Mouse (Mus musculus) kidney, adult 2 months (tissue): ENCODE data around the gene Rnase13. TPM values are rescaled to one million over a fixed set of nuclear protein-coding genes. Genes with fewer than 3 reads are reported as not detected.
A peak's percentile ranks its signal among the peaks of the same experiment; 100 is the strongest.

Experiments used
- DNase-seq: peaks from one replicate; pipeline ENCODE4 v3.0.0; 2021
- H3K27ac ChIP-seq: fragments of 200-500 bp; 2 replicates; pipeline ENCODE4 v1.5.1; 2012; ENCODE audit warnings: low read depth, low read length, control low read depth, inconsistent platforms; ENCODE audit not compliant: insufficient read depth
- H3K27me3 ChIP-seq: fragments of 200-500 bp; replicated peaks from 2 replicates; pipeline ENCODE4 v1.6.1; 2012; ENCODE audit warnings: mild to moderate bottlenecking, moderate library complexity, low read length, inconsistent platforms; ENCODE audit not compliant: control insufficient read depth, insufficient read depth
- H3K36me3 ChIP-seq: fragments of 200-500 bp; 2 replicates; pipeline ENCODE4 v1.6.1; 2012; ENCODE audit warnings: mild to moderate bottlenecking, moderate library complexity, low read length, inconsistent platforms; ENCODE audit not compliant: control insufficient read depth, insufficient read depth
- H3K4me1 ChIP-seq: fragments of 200-500 bp; 2 replicates; pipeline ENCODE4 v1.6.1; 2011; ENCODE audit warnings: low read length; ENCODE audit not compliant: control insufficient read depth, insufficient read depth
- H3K4me3 ChIP-seq: fragments of 200-500 bp; 2 replicates; pipeline ENCODE4 v1.5.1; 2011; ENCODE audit warnings: mild to moderate bottlenecking, low read depth, low read length, control low read depth; ENCODE audit not compliant: insufficient read depth
- CTCF ChIP-seq: fragments of 200-500 bp; conservative IDR thresholded peaks from 2 replicates; pipeline ENCODE4 v1.5.1; 2011; ENCODE audit warnings: low read depth, mild to moderate bottlenecking, control low read depth, low read length, moderate library complexity, mixed read lengths; ENCODE audit not compliant: insufficient read depth, insufficient read length
- POLR2A ChIP-seq: fragments of 200-500 bp; IDR thresholded peaks from one replicate; pipeline ENCODE4 v1.6.1; 2011; ENCODE audit warnings: low read depth, low read length, control low read depth
- WGBS: fragments of 180-500 bp; shearing (Covaris S2); methylation state at CpG from one replicate; pipeline ENCODE4 v1.1.7; 2018; 5-methylcytosine and 5-hydroxymethylcytosine counted together
- polyA plus RNA-seq: library from polyadenylated mRNA; depleted of rRNA; stranded (reverse); fragments of >200 nt; gene quantifications from 2 replicates; pipeline ENCODE4 v1.2.3, GENCODE M21; 2012

Rnase13 gene
- polyA plus RNA-seq, 1 experiment, result not detected

- Histone ChIP-seq H3K27me3 (no peaks in the 10 kb centered on the region), H3K4me3 (no peak overlapping the region), H3K27ac (no peak overlapping the region), H3K36me3 (no peaks in the 10 kb centered on the region), H3K4me1 (no peaks in the 10 kb centered on the region)
- TF ChIP-seq POLR2A, result no peak
- no peak for TF ChIP-seq CTCF
- no peak for DNase-seq
- WGBS, result 98% methylated on average over 2 of the region's 2 CpGs
These were observed 337 bp upstream of the Rnase13 start for GRCm38 (mm10) chr14:51922910-51923309.

GRCm38 (mm10) chr14:51921759-51922570 lies 608 bp downstream of the Rnase13 start:
- WGBS, result 78% methylated on average over 16 of the region's 16 CpGs
- no peak for DNase-seq
- Histone ChIP-seq H3K4me1 (no peaks in the 10 kb centered on the region), H3K27ac (no peak overlapping the region), H3K36me3 (no peaks in the 10 kb centered on the region), H3K4me3 (no peak overlapping the region), H3K27me3 (no peaks in the 10 kb centered on the region)
- no peak for TF ChIP-seq POLR2A

GRCm38 (mm10) chr14:51918966-51919365 lies 3.6 kb downstream of the Rnase13 start:
- 92% methylated on average over 4 of the region's 4 CpGs for WGBS
- Histone ChIP-seq H3K27ac (no peak overlapping the region), H3K4me1 (no peaks in the 10 kb centered on the region), H3K4me3 (no peak overlapping the region), H3K36me3 (no peaks in the 10 kb centered on the region), H3K27me3 (no peaks in the 10 kb centered on the region)
- no peak for DNase-seq
- TF ChIP-seq POLR2A (no peak), CTCF (no peak)

GRCm38 (mm10) chr14:51918125-51918524 lies 4.4 kb downstream of the Rnase13 start, which contains the start of gene Tppp2:
Gene Tppp2, plus strand, starts transcription at chr14:51918425.
- no peak within 1 kb of the TSS for H3K4me3 ChIP-seq
- no peaks in the 10 kb centered on the region for H3K4me1 ChIP-seq
- H3K36me3 ChIP-seq, result no peaks in the 10 kb centered on the region
- 93% methylated on average over 4 of the region's 4 CpGs for WGBS
- no peak for DNase-seq
- no peak for TF ChIP-seq POLR2A
- TF ChIP-seq CTCF, result no peak
- no peak within 1 kb of the TSS for H3K27ac ChIP-seq
- H3K27me3 ChIP-seq, result no peaks in the 10 kb centered on the region

- WGBS, result 91% methylated on average over 4 of the region's 4 CpGs
- DNase-seq, result no peak
- Histone ChIP-seq H3K4me3 (no peak overlapping the region), H3K36me3 (no peaks in the 10 kb centered on the region), H3K4me1 (0 out of 2 replicates have a peak, but pooled peaks cover 2% of the 10 kb centered on the region), H3K27me3 (no peaks in the 10 kb centered on the region), H3K27ac (no peak overlapping the region)
- no peak for TF ChIP-seq CTCF
- TF ChIP-seq POLR2A, result no peak
These were observed 6.0 kb downstream of the Rnase13 start for GRCm38 (mm10) chr14:51916539-51916938.

GRCm38 (mm10) chr14:51915030-51915429 lies 7.5 kb downstream of the Rnase13 start:
- no peak overlapping the region for H3K27ac ChIP-seq

GRCm38 (mm10) chr14:51913960-51914762 lies 8.4 kb downstream of the Rnase13 start, which contains the start of gene Ndrg2:
Gene Ndrg2, minus strand, starts transcription at chr14:51914158.
- 7% methylated on average over 20 of the region's 23 CpGs for WGBS
- H3K27ac ChIP-seq, result peak within 1 kb of the TSS; percentile 78
- DNase-seq, result peak; percentile 83
- TF ChIP-seq CTCF (no peak), POLR2A (no peak)
- H3K36me3 ChIP-seq, result no peaks in the 10 kb centered on the region
- H3K27me3 ChIP-seq, result no peaks in the 10 kb centered on the region
- peak within 1 kb of the TSS; percentile 51 for H3K4me3 ChIP-seq
- 0 out of 2 replicates have a peak, but pooled peaks cover 2% of the 10 kb centered on the region for H3K4me1 ChIP-seq

More at GRCm38 (mm10) chr14:51915030-51915429, 7.5 kb downstream of the Rnase13 start:
- DNase-seq, result no peak
- H3K27me3 ChIP-seq, result no peaks in the 10 kb centered on the region
- H3K4me3 ChIP-seq, result no peak overlapping the region
- H3K36me3 ChIP-seq, result no peaks in the 10 kb centered on the region
- TF ChIP-seq POLR2A (no peak), CTCF (no peak)
- H3K4me1 ChIP-seq, result 0 out of 2 replicates have a peak, but pooled peaks cover 2% of the 10 kb centered on the region
- 12% methylated on average over 3 of the region's 3 CpGs for WGBS
